ENCODE assay signal across 9 mouse cellular contexts in the genomic region with DNA sequence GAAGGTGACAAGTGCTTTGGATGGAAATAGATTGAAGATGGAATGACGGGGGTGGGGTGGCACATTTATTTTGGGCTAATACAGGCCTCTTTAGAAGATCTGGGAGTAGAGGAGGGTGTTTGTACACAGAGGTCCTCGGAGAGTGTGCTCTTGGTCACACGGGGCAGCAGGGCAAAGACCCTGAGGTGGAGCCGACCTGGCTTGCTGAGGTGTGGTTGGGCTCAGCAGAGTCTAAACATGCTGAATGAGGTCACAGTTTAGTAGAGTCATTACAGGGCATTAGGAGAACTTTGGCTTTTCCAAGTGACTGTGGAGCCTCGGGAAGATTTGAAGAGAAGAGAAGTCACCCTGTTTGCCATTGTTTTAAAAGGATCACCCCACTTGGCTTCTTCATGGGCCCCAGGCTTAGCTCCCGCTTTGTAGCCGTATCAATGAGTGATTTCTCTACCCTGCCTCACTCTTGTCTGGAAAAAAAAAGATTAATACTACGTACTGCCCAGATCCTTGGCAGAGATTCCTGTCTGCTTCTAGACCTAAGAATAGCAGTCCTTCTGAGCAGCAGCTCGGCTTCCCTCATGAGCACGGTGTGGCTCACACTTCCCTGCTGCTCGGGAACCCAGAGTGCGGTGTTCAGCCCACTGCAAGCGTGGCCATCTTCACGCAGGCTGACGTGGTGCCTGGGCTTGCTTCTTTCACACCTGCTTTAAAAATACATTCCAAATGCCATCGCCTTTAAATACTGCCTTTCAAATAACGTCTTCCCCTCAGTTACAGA. TPM values are rescaled to one million over a fixed set of nuclear protein-coding genes. Genes with fewer than 3 reads are reported as not detected.
DNase-seq lines count a peak whose midpoint lies in the region; ATAC-seq lines count a peak whose summit lies in the region.
"Had no signal": no experiment of that assay in that cellular context is flagged by ENCODE, and none has a peak within 500 bp of the region (broad histone marks: within the 10 kb centered on the region; RNA-seq: fewer than 3 reads in every experiment).

No protein-coding gene starts in this region.

- peak overlapping the region; percentile 19; the same call in 1 of the 2 replicates for H3K27ac ChIP-seq in forebrain, embryonic 16.5 days (ENCODE audit: low read length)
- no peak overlapping the region for H3K27ac ChIP-seq in forebrain, embryonic 10.5 days
- H3K27ac ChIP-seq in heart, embryonic 13.5 days (replicated peaks), result peak overlapping the region; percentile 71

- no peaks in the 10 kb centered on the region for H3K9me3 ChIP-seq in forebrain, embryonic 16.5 days (ENCODE audit: control insufficient read depth, low read length)
- no peaks in the 10 kb centered on the region for H3K9me3 ChIP-seq in forebrain, embryonic 10.5 days
- H3K9me3 ChIP-seq in heart, embryonic 13.5 days, result 0 out of 2 replicates have a peak, but pooled peaks cover 5% of the 10 kb centered on the region

- no peak overlapping the region for H3K4me3 ChIP-seq in forebrain, embryonic 16.5 days (replicated peaks; ENCODE audit: low read length)
- H3K4me3 ChIP-seq in forebrain, embryonic 10.5 days, result no peak overlapping the region
- H3K4me3 ChIP-seq in heart, embryonic 13.5 days, result no peak overlapping the region

- no peaks in the 10 kb centered on the region for H3K27me3 ChIP-seq in forebrain, embryonic 16.5 days (replicated peaks; ENCODE audit: control insufficient read depth, insufficient read depth, low read length)
- H3K27me3 ChIP-seq in forebrain, embryonic 10.5 days (ENCODE audit: poor library complexity, severe bottlenecking), result no peaks in the 10 kb centered on the region
- H3K27me3 ChIP-seq in heart, embryonic 13.5 days (replicated peaks), result no peaks in the 10 kb centered on the region

- no peak overlapping the region for H3K4me2 ChIP-seq in forebrain, embryonic 16.5 days (ENCODE audit: low read length)
- H3K4me2 ChIP-seq in heart, embryonic 13.5 days, result peak overlapping the region; percentile 24

- DNase-seq in forebrain, embryonic 10.5 days (ENCODE audit: extremely low spot score, low spot score), result no peak
- peak; percentile 29 to 38 for DNase-seq in layer of hippocampus, adult 18-20 months (ENCODE audit: low spot score in 2 of 2)
- DNase-seq in layer of hippocampus, postnatal 25 days (ENCODE audit: extremely low spot score in 1 of 2, low spot score in 1 of 2), result no peak
- DNase-seq in right cerebral cortex, postnatal 10 days (ENCODE audit: low spot score in 2 of 2), result peak; percentile 78 to 91
- no peak for DNase-seq in ovary, postnatal 14 days (ENCODE audit: low spot score)
- no peak for DNase-seq in Muller cell, postnatal 12 days (ENCODE audit: inconsistent ontology term)

- peak; percentile 67 for ATAC-seq in forebrain, embryonic 16.5 days
- ATAC-seq in heart, embryonic 13.5 days (ENCODE audit: extremely low read depth, insufficient number of reproducible peaks, low FRiP score, low TSS enrichment), result no peak
- ATAC-seq: intestine, postnatal 0 days had no signal

- WGBS in forebrain, embryonic 16.5 days, result 61% methylated on average over 17 of the region's 17 CpGs
- WGBS in forebrain, embryonic 10.5 days, result 87% methylated on average over 17 of the region's 17 CpGs
- WGBS in heart, embryonic 13.5 days, result 38% methylated on average over 17 of the region's 17 CpGs

- no peak overlapping the region for H3K9ac ChIP-seq in forebrain, embryonic 16.5 days (replicated peaks; ENCODE audit: low read depth, low read length)
- no peak overlapping the region for H3K9ac ChIP-seq in heart, embryonic 13.5 days

- peaks cover 13% of the 10 kb centered on the region for H3K4me1 ChIP-seq in forebrain, embryonic 16.5 days (replicated peaks; ENCODE audit: control insufficient read depth, insufficient read depth, low read length)
- peaks cover 22% of the 10 kb centered on the region for H3K4me1 ChIP-seq in forebrain, embryonic 10.5 days
- peaks cover 57% of the 10 kb centered on the region for H3K4me1 ChIP-seq in heart, embryonic 13.5 days

- no peaks in the 10 kb centered on the region for H3K36me3 ChIP-seq in forebrain, embryonic 16.5 days (ENCODE audit: control insufficient read depth, insufficient read depth)
- H3K36me3 ChIP-seq in forebrain, embryonic 10.5 days (replicated peaks), result no peaks in the 10 kb centered on the region
- H3K36me3 ChIP-seq in heart, embryonic 13.5 days, result no peaks in the 10 kb centered on the region

RNA-seq across cellular contexts. Expression of gene Gucy2d, which starts 22.0 kb away (rescaled TPM):
- polyA plus RNA-seq in forebrain, embryonic 16.5 days (2015; fragmentation: Nextera tagmentation; extraction: Ambion mirVana), result not detected in 2 replicates
- not detected in 2 replicates for polyA plus RNA-seq in forebrain, embryonic 10.5 days (2016; fragmentation: Nextera tagmentation; extraction: Ambion mirVana)
- total RNA-seq in layer of hippocampus, adult 18-20 months (2021), result not detected
- total RNA-seq in layer of hippocampus, postnatal 25 days (2021), result not detected
- not detected in 2 replicates for polyA plus RNA-seq in heart, embryonic 13.5 days (2015; fragmentation: Nextera tagmentation; extraction: Ambion mirVana)

RNA-seq across cellular contexts. Expression of gene Tsku, which starts 57.1 kb away (rescaled TPM):
- 7.9 and 8.0 TPM in 2 replicates for polyA plus RNA-seq in forebrain, embryonic 16.5 days (2015; fragmentation: Nextera tagmentation; extraction: Ambion mirVana)
- 8.7 and 9.3 TPM in 2 replicates for polyA plus RNA-seq in forebrain, embryonic 10.5 days (2016; fragmentation: Nextera tagmentation; extraction: Ambion mirVana)
- 1 to 10 TPM; 1.1 to 1.6 TPM for total RNA-seq in layer of hippocampus, adult 18-20 months (2021)
- 1 to 10 TPM; 2.3 to 2.6 TPM for total RNA-seq in layer of hippocampus, postnatal 25 days (2021)
- 5.7 and 6.7 TPM in 2 replicates for polyA plus RNA-seq in heart, embryonic 13.5 days (2015; fragmentation: Nextera tagmentation; extraction: Ambion mirVana)

Comparison
In these comparisons a context has a peak if more than half of its experiments do, and no peak if none do; other contexts are left out.
1. DNase-seq: peak in layer of hippocampus, adult 18-20 months (2 of 2) and right cerebral cortex, postnatal 10 days (2 of 2); none in forebrain, embryonic 10.5 days (single experiment), layer of hippocampus, postnatal 25 days (0 of 2), ovary, postnatal 14 days (single experiment) and Muller cell, postnatal 12 days (single experiment).